Mouse (Mus musculus) layer of hippocampus, adult 9-10 months (tissue): ENCODE data around the gene Fbxl16.
A peak's percentile ranks its signal among the peaks of the same experiment; 100 is the strongest.

Source experiments
- DNase-seq: peaks from one replicate; pipeline ENCODE4 v3.0.0; 2022; ENCODE audit warnings: low spot score

The Fbxl16 gene

DNA sequence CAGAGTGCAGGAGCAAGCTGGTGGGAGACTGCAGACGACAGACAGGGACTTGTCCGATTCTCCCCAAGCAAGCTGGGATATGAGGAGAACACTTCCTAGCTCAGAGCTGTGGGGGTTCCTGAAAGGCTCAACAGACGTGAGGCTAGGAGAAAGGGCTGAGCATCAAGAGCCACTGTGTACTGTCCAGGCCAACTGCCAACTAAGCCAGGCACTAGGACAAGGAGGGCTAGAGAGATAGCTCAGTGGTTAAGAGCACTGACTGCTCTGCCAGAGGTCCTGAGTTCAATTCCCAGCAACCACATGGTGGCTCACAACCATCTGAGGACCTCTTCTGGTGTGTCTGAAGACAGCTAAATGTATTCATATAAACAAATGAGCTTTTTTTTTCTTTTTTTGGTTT lies 33.6 kb downstream of the Fbxl16 start:
- no peak for DNase-seq

- no peak for DNase-seq
Observed at GRCm38 (mm10) chr17:25843122-25843521, 34.2 kb downstream of the Fbxl16 start.

- DNase-seq, result no peak
Observed at GRCm38 (mm10) chr17:25843636-25844395, 34.9 kb downstream of the Fbxl16 start.

DNA sequence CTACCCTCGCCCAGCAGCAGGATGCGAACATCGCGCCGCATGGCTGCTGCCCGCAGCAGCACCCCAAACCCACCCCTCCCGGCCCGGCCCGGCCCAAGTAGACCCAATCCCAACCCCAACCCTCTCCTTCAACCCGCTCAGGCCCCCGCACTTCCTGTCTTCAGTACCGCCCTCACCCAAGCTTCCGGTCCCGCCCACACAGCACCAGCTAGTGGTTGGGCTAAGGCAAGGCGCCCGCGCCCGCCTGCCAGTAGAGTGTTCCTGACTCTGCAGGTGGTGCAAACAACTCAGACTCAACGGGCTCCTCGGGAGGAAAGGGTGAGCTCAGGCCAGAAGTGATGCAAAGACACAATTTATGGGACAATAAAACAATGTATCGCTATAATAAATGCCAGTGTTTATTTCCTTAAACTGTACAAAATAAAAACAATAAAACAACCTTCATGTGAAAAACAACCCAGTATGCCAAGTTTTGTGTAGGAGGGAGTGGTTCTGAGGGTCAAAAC lies 35.6 kb downstream of the Fbxl16 start, which contains the start of gene Rhot2:
Gene Rhot2 (minus strand): TSS at position 456 of the 506 bp plus-strand sequence.
- DNase-seq, result peak; percentile 83

DNA sequence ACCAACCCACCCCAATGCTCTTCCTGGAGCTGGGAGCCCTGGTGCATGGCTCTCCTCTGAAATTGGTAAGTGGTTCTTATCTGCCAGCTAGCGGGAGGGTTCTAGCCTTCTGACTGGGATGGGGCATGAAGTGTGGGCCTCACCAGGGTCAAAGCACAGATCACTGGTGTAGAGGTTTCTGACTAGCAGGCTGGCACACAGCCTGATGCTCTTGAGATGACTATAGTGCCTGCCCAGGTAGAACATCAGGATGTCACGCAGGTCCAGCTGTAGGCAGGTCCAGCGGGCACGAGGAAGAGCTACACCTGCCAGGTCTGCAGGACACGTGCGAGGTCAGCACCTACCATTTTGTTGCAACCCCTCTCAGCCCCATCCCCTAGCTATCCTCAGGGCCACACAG lies 51.3 kb downstream of the Fbxl16 start:
- no peak for DNase-seq

DNA sequence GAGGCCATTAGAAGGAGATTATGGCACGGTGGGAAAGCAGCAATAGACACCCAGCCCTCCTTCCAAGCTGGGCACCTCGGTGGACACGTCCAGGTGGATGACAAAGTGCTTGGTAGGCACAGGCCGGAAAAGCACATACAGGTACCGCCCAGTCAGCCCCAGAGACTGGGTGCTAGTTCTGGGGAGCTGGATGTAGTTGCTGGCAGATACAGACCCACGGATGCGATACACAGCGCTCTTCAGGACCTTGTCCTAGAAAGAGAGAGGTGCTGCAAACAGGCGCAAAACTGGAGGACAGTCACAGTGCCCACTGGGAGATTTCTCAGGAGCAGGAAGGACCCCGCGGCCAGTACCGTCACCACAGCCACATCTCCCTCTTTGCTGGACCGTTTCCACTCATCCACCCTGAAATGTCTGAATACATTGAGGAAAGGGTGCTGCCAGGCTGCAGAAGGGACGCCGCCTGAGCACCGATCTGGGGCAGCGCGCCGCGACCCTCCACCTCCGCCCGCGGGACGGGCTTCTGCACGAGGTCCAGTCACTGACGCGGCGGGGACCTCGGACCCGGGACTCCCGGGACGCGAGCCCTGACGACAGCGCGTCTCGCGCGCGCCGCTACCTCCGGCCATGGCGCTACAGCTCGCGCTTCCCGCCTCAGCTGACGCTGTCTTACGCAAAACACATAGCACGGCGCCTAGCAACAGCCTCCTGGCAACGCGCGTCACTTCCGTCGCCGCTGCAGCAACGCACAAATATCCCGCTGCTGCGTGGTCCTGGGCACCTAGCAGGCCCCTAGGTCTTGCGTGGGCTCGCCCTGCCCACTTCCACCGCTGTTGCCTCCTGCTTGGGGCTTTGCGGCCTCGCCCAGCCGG lies 52.2 kb downstream of the Fbxl16 start, which contains the start of gene Wdr90:
Gene Wdr90 (minus strand): TSS at position 670 of the 872 bp plus-strand sequence.
- peak; percentile 78 for DNase-seq

DNA sequence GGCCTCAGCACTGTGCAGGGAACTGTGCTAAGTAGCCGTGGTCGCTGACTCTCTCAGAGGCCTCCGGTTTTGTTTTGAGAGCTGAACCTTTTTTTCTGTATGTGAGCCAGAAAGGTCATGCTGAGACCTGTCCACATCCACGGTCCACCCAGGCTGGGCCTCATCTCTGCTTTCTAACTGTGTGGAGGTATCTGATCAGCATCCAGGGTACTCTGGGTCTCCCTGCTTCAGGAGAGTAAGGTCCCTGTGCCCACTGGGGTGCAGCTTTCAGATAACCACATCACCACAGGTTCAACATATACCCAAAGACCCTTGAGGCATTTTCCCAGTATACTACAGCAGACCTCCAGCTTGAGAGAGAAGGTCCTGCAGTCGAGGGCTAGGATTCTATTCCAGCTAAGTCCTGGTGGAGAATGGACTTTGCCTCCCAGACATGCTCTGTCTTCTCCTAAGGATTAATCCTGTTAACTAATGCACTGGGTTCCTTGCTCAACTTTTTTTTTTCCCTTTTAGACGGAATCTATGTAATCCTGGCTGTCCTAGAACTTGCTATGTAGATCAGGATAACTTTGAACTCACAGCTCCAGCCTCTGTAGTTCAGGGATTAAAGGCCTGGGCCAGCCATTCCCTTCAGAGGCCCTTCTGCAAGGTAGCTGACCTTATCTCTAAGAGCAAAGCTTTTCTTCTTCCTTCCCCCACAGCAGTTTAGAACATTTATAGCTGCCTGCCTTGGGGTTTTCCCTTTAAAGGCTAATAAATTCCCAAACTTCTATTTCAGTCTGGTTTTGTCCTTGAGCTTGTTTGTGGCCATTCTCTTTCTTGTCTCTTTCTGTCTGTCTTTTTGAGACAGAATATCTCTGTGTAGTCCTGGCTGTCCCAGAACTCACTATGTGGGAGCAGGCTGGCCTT lies 53.1 kb downstream of the Fbxl16 start:
- no peak for DNase-seq

DNA sequence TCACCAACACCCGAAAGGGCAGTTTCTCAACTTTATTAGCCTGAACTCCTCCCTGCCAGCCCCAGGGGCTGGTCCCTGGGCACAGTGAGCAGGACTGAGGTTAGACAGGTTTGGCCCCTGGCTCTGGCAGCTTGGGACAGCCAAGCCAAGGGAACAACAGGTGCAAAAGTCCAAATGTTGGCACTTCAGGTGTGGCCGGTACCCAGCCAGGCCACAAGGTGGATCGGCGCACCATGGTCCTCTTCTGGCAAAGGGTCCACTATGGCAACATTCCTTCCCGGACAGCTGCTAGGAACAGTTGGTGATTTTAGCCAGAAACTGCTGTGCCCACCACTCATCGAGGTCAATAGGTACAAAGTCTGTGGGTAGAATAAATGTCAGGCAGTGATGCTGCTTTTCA lies 54.8 kb downstream of the Fbxl16 start:
- DNase-seq, result no peak

DNA sequence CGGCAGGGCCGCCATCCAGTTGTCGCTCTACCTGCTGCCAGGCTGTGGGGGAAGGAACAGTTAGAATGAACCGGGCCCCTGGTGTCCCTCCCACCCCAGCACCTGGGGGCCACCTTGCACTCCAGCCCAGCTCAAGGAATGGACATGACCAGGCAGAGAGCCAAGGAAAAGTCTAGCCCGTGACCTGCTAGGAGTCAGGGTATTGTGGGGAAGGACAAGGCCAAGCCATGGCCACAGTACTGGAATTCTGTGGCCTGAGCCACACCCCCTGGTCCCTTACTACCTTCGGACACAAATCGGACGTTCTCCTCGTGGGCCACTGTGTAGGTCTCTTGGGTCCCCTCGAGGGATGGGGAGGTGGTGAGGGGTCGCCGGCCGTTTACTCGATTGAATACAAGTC lies 55.4 kb downstream of the Fbxl16 start:
- no peak for DNase-seq

- DNase-seq, result no peak
Observed at GRCm38 (mm10) chr17:25865288-25865687, 56.4 kb downstream of the Fbxl16 start.

DNA sequence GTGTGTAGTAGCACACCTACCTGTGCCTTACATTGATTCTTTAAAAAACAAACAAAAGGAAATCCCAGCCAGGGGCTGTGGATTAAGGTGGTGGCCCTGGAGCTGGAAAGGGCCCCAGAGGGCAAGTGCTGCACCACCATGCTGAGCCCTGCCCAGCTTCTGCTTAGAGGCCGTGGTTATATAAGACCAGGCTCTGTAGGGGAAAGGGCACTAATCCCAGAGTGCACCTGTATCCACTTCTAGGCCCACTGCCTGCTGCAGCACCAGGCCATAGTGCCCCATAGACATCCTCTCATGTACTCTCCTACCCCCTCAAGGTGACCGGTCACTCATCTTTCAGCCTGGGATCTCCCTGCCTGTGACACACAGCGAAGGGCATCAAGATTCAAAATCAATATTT lies 57.3 kb downstream of the Fbxl16 start:
- no peak for DNase-seq

- DNase-seq, result no peak
Observed at GRCm38 (mm10) chr17:25867509-25867835, 58.6 kb downstream of the Fbxl16 start.

- DNase-seq, result no peak
Observed at GRCm38 (mm10) chr17:25867836-25868600, 59.1 kb downstream of the Fbxl16 start.

DNA sequence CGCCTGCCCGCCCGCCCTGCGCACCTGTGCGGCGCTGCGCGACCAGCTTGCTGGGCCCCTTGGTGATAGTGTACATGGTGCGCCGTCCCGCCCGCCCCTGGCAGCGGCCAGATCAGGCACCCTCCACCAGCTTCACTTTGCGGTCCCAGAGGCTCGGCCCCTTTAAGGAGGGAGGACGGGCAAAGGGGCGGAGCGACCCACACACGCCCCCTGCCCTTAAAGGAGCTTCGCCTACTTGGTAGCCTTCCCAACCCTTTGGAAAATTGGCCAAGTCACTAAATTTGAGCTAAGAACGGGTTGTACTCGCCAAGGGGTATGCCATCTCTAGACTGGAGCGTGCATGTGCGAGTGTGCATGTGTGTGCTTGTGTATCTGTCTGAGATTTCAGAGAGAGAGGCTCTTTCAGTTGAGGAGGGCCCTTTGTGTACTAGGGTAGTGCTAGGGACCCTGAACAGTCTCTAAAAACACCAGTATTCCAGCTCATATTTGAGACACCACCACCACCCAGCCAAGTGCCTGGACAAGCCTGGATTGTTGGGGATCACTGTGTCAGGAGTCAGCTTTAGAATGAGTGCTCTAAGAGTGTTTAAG lies 59.8 kb downstream of the Fbxl16 start, which contains the start of gene Mcrip2:
Gene Mcrip2 (minus strand): TSS at position 164 of the 591 bp plus-strand sequence.
- no peak for DNase-seq

DNA sequence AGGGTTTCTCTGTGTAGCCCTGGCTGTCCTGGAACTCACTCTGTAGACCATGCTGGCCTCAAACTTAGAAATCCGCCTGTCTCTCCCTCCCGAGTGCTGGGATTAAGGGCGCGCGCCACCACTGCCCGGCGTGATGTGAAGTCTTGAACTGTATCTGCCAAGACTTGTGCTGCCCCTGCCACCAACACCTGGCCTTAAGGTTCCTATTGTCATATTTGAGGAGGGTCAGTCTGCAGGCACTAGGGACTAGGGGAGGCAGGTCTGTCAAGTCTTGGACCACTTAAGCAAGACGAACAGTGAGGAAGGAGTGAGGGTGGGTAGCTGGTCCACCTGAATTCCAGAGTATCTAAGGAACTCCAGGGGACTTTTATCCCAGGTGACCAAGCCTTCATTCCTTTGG lies 60.6 kb downstream of the Fbxl16 start:
- DNase-seq, result no peak

- no peak for DNase-seq
Observed at GRCm38 (mm10) chr17:25869954-25870353, 61.1 kb downstream of the Fbxl16 start.
